Mouse (Mus musculus): ENCODE results near the gene Cldn8. TPM values are rescaled to one million over a fixed set of nuclear protein-coding genes. Genes with fewer than 3 reads are reported as not detected.

Cldn8 gene
- polyA plus RNA-seq, 1 experiment from 2014 or later, result not detected

Other genes with a start within 250 kb of the Cldn8 start
- gene Cldn17, start 56.2 kb downstream of the Cldn8 start, polyA plus RNA-seq (2015; fragmentation: Nextera tagmentation; extraction: Ambion mirVana), result not detected in 2 replicates
- gene Krtap24-1, start 49.1 kb upstream of the Cldn8 start, polyA plus RNA-seq (2015; fragmentation: Nextera tagmentation; extraction: Ambion mirVana), result not detected in 2 replicates
- gene 2310079G19Rik, start 64.5 kb upstream of the Cldn8 start, polyA plus RNA-seq (2015; fragmentation: Nextera tagmentation; extraction: Ambion mirVana), result not detected in 2 replicates
- gene Krtap26-1, start 84.6 kb upstream of the Cldn8 start, polyA plus RNA-seq (2015; fragmentation: Nextera tagmentation; extraction: Ambion mirVana), result not detected in 2 replicates
- gene Krtap27-1, start 108.5 kb upstream of the Cldn8 start, polyA plus RNA-seq (2015; fragmentation: Nextera tagmentation; extraction: Ambion mirVana), result not detected in 2 replicates
- gene 2310061N02Rik, start 144.8 kb upstream of the Cldn8 start, polyA plus RNA-seq (2015; fragmentation: Nextera tagmentation; extraction: Ambion mirVana), result not detected in 2 replicates
- gene Krtap13-1, start 165.7 kb upstream of the Cldn8 start, polyA plus RNA-seq (2015; fragmentation: Nextera tagmentation; extraction: Ambion mirVana), result not detected in 2 replicates
- gene Krtap13, start 188.5 kb upstream of the Cldn8 start, polyA plus RNA-seq (2015; fragmentation: Nextera tagmentation; extraction: Ambion mirVana), result not detected in 2 replicates
- not detected in 2 replicates for gene 2310034C09Rik, start 195.7 kb upstream of the Cldn8 start, polyA plus RNA-seq (2015; fragmentation: Nextera tagmentation; extraction: Ambion mirVana)
- gene 2310057N15Rik, start 211.0 kb upstream of the Cldn8 start, polyA plus RNA-seq (2015; fragmentation: Nextera tagmentation; extraction: Ambion mirVana), result not detected in 2 replicates
- not detected in 2 replicates for gene Gm5965, start 214.7 kb upstream of the Cldn8 start, polyA plus RNA-seq (2015; fragmentation: Nextera tagmentation; extraction: Ambion mirVana)
- gene Gm20741, start 249.0 kb upstream of the Cldn8 start, polyA plus RNA-seq (2015; fragmentation: Nextera tagmentation; extraction: Ambion mirVana), result not detected in 2 replicates

All from hindbrain, embryonic 16.5 days (tissue).